Mouse (Mus musculus): Measurements from ENCODE around the gene Syt16.

GRCm38 (mm10) chr12:73986299-73986698 lies 11.2 kb upstream of the Syt16 start:
- no peak for TF ChIP-seq CTCF (IDR thresholded peaks at IDR 0.05)
- no peak for TF ChIP-seq EP300 (IDR thresholded peaks at IDR 0.05)

Measured in lung, postnatal 0 days (tissue).